Mouse (Mus musculus): ENCODE measurements around the gene Frmd5.

DNA sequence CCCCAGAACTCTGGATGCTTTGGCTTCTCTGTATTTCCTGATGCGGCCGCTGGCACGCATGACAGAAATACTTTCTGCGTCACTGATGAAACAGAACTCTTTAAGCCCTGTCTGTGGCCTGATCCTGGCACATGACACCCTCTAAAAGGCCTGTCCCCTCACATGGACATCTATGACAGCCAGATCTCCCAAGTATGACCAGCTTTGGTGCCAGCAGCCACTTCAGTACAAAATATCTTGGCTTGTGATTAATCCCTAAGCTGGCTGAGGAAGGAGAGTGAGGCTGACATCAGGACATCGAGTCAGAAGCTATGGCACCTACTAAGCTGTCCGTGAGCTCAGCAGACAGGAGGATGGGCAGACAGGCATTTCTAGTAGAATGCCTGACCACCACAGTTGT lies 257.3 kb downstream of the Frmd5 start:
- TF ChIP-seq POLR2A (IDR thresholded peaks at IDR 0.05; ENCODE audit: low read depth, low read length) (no peak), CTCF (IDR thresholded peaks at IDR 0.05; ENCODE audit: extremely low read depth, insufficient read depth, insufficient read length, insufficient replicate concordance) (no peak)

All from spleen, adult 2 months (tissue).